Mouse (Mus musculus) spleen, postnatal 0 days (tissue): ENCODE results near the gene Naa20. TPM values are rescaled to one million over a fixed set of nuclear protein-coding genes. Genes with fewer than 3 reads are reported as not detected.

ENCODE experiments used
- polyA plus RNA-seq: library from polyadenylated mRNA; unstranded; fragments of >200 nt; fragmentation: Nextera tagmentation; extraction: Ambion mirVana; gene quantifications from 2 replicates; pipeline ENCODE4 v1.2.1, GENCODE M21; 2015

Gene Naa20
- 90.6 and 95.4 TPM in 2 replicates for polyA plus RNA-seq

GRCm38 (mm10) chr2:145901861-145902260 is at the start of gene Naa20:
Gene Naa20, plus strand, starts transcription at chr2:145902099.

GRCm38 (mm10) chr2:145934339-145935231 is 32.7 kb downstream of the Naa20 start, which contains the start of the genes Cfap61 and Crnkl1:
Gene Cfap61, plus strand, starts transcription at chr2:145934784.
Gene Crnkl1, minus strand, starts transcription at chr2:145935014.

Other genes with a start within 250 kb of the Naa20 start
- gene Rin2, start 226.9 kb upstream of the Naa20 start, polyA plus RNA-seq = 4.3 and 6.3 TPM in 2 replicates
- 0.16 TPM in 1 of 2 replicates, not detected in the other for gene Cfap61, start 32.7 kb downstream of the Naa20 start, polyA plus RNA-seq
- gene Crnkl1, start 32.9 kb downstream of the Naa20 start, polyA plus RNA-seq = 19.7 and 22.0 TPM in 2 replicates